Mouse (Mus musculus): ENCODE data around the gene Gm6899. TPM values are rescaled to one million over a fixed set of nuclear protein-coding genes. Genes with fewer than 3 reads are reported as not detected.

Gene Gm6899
- polyA plus RNA-seq, 1 experiment from 2014 or later, result not detected

DNA sequence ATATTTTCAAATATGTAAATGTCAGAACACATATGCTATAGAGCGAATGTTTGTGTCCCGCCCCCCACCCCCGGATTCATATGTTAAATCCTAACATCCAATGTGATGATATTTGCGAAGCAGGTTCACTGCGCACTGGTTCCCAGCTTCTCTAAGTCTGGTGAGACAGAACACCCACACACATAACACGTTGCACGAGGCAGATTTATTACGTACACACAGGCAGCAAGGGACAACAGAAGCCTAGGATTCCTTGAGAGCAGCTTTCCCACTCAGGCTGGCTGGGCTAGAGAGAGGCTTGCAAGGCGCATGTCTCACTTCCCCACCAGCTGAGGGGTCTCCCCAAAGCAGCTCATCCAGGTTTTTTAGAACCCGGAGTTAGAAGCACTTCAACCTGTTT, 15.8 kb downstream of the Gm6899 start:
- Histone ChIP-seq H3K4me2 (ENCODE audit: low read length) (no peak overlapping the region), H3K27ac (replicated peaks in 1 of 2; ENCODE audit: control insufficient read depth in 1 of 2, insufficient read depth in 1 of 2, low read depth in 2 of 2, low read length in 2 of 2) (no peak overlapping the region), H3K9me3 (ENCODE audit: control insufficient read depth, low read length) (no peaks in the 10 kb centered on the region), H3K36me3 (ENCODE audit: control insufficient read depth, insufficient read depth, low read length) (no peaks in the 10 kb centered on the region), H3K4me1 (ENCODE audit: control insufficient read depth in 2 of 2, insufficient read depth in 2 of 2, low read length in 2 of 2) (no peaks in the 10 kb centered on the region), H3K27me3 (ENCODE audit: control insufficient read depth, insufficient read depth, low read length) (no peaks in the 10 kb centered on the region), H3K9ac (ENCODE audit: low read length) (no peak overlapping the region), H3K4me3 (ENCODE audit: control insufficient read depth in 1 of 2, insufficient read depth in 1 of 2, low read depth in 1 of 2, low read length in 2 of 2) (no peak overlapping the region)
- ATAC-seq (ENCODE audit: insufficient number of reproducible peaks, insufficient read depth, low FRiP score, low read depth), result no peak
- WGBS, result 74% methylated on average over 10 of the region's 10 CpGs

DNA sequence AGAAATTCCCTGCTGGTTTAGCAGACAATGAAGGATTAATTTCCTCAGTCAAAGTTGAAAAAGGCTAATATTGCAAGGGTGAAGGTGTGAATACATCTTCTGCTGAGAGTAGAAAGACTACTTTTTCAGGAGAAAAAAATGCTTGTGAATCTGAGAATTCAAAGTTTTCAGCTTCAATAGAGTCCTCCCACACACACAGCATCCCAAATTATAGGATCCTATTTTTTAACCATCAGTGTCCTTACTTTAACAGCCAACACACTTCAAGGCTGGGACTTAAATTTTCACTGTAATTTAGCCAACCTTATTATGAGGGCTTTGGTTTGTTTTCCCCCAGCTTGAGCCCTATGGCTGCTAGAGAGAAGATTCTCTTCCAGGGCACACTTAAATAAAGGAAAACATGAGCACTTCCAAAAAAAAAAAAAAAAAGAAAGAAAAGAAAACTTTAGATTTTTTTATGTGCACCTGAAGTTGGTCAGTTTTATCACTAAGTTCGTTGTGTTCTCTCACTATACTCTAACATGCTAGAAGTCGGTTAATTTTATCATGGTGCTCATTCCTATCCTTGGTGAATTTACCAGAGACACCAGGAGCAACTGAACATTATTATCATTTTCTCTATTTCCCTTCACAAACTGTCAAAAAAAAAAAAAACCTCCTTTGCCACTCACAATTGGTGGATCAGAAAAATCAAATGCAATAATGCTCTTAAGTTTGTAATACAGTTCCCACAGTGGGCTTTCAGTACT, 25.6 kb downstream of the Gm6899 start:
- 69% methylated on average over 2 of the region's 2 CpGs for WGBS

DNA sequence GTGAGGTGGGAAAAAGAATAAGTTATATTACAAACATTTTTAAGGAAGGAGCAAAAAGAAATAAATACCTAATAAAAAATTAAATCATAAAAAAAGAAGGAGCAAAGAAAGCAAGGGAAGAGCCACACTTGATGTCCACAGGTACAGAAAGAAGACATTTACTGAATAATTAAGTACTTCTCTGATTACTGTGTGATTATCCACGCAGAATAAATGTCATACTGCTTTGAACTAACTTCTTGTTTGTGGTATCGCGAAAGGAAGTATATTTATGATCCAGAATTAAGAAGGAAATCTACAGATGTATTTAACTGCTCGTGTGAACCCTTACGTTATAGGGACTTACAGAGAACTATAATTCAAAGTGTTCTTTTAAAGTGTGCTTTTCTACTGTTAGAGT, 29.7 kb downstream of the Gm6899 start:
- WGBS, result 80% methylated on average over 5 of the region's 5 CpGs
- no peak for ATAC-seq (ENCODE audit: insufficient number of reproducible peaks, insufficient read depth, low FRiP score, low read depth)
- H3K4me1 ChIP-seq (ENCODE audit: control insufficient read depth in 2 of 2, insufficient read depth in 2 of 2, low read length in 2 of 2), result no peaks in the 10 kb centered on the region
- H3K4me3 ChIP-seq (ENCODE audit: control insufficient read depth in 1 of 2, insufficient read depth in 1 of 2, low read depth in 1 of 2, low read length in 2 of 2), result no peak overlapping the region
- no peaks in the 10 kb centered on the region for H3K9me3 ChIP-seq (ENCODE audit: control insufficient read depth, low read length)
- no peak overlapping the region for H3K9ac ChIP-seq (ENCODE audit: low read length)
- H3K4me2 ChIP-seq (ENCODE audit: low read length), result no peak overlapping the region
- no peaks in the 10 kb centered on the region for H3K27me3 ChIP-seq (ENCODE audit: control insufficient read depth, insufficient read depth, low read length)
- H3K36me3 ChIP-seq (ENCODE audit: control insufficient read depth, insufficient read depth, low read length), result no peaks in the 10 kb centered on the region
- H3K27ac ChIP-seq (replicated peaks in 1 of 2; ENCODE audit: control insufficient read depth in 1 of 2, insufficient read depth in 1 of 2, low read depth in 2 of 2, low read length in 2 of 2), result no peak overlapping the region

More for the DNA sequence above, 25.6 kb downstream of the Gm6899 start:
- no peaks in the 10 kb centered on the region for H3K36me3 ChIP-seq (ENCODE audit: control insufficient read depth, insufficient read depth, low read length)
- H3K27ac ChIP-seq (replicated peaks in 1 of 2; ENCODE audit: control insufficient read depth in 1 of 2, insufficient read depth in 1 of 2, low read depth in 2 of 2, low read length in 2 of 2), result no peak overlapping the region
- no peaks in the 10 kb centered on the region for H3K4me1 ChIP-seq (ENCODE audit: control insufficient read depth in 2 of 2, insufficient read depth in 2 of 2, low read length in 2 of 2)
- H3K27me3 ChIP-seq (ENCODE audit: control insufficient read depth, insufficient read depth, low read length), result no peaks in the 10 kb centered on the region
- H3K4me2 ChIP-seq (ENCODE audit: low read length), result no peak overlapping the region
- no peak for ATAC-seq (ENCODE audit: insufficient number of reproducible peaks, insufficient read depth, low FRiP score, low read depth)
- H3K9me3 ChIP-seq (ENCODE audit: control insufficient read depth, low read length), result no peaks in the 10 kb centered on the region
- no peak overlapping the region for H3K9ac ChIP-seq (ENCODE audit: low read length)
- H3K4me3 ChIP-seq (ENCODE audit: control insufficient read depth in 1 of 2, insufficient read depth in 1 of 2, low read depth in 1 of 2, low read length in 2 of 2), result no peak overlapping the region

DNA sequence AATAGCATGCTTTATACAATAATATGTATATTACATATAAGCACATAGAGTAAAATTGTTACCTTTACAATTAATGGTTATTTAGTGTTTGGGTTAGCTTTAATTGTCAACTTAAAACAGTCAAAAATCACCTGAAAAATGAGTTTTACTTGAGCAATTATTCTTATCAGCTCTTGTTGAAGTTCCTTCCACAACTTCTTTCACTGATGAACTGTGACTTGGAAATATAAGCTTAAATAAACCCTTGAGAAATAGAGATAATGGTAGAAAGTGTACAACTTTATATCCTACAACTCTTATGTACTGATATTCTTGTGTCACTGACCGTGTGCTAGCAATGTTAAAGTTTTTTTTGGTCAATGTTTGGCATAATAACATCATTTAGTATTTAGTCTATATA, 43.2 kb downstream of the Gm6899 start:
- no peaks in the 10 kb centered on the region for H3K4me1 ChIP-seq (ENCODE audit: control insufficient read depth in 2 of 2, insufficient read depth in 2 of 2, low read length in 2 of 2)
- H3K9me3 ChIP-seq (ENCODE audit: control insufficient read depth, low read length), result no peaks in the 10 kb centered on the region
- WGBS, result 77% methylated on average over 1 of the region's 1 CpGs
- no peak for ATAC-seq (ENCODE audit: insufficient number of reproducible peaks, insufficient read depth, low FRiP score, low read depth)
- H3K4me2 ChIP-seq (ENCODE audit: low read length), result no peak overlapping the region
- no peaks in the 10 kb centered on the region for H3K27me3 ChIP-seq (ENCODE audit: control insufficient read depth, insufficient read depth, low read length)
- H3K27ac ChIP-seq (replicated peaks in 1 of 2; ENCODE audit: control insufficient read depth in 1 of 2, insufficient read depth in 1 of 2, low read depth in 2 of 2, low read length in 2 of 2), result no peak overlapping the region
- H3K9ac ChIP-seq (ENCODE audit: low read length), result no peak overlapping the region
- H3K36me3 ChIP-seq (ENCODE audit: control insufficient read depth, insufficient read depth, low read length), result no peaks in the 10 kb centered on the region
- no peak overlapping the region for H3K4me3 ChIP-seq (ENCODE audit: control insufficient read depth in 1 of 2, insufficient read depth in 1 of 2, low read depth in 1 of 2, low read length in 2 of 2)

DNA sequence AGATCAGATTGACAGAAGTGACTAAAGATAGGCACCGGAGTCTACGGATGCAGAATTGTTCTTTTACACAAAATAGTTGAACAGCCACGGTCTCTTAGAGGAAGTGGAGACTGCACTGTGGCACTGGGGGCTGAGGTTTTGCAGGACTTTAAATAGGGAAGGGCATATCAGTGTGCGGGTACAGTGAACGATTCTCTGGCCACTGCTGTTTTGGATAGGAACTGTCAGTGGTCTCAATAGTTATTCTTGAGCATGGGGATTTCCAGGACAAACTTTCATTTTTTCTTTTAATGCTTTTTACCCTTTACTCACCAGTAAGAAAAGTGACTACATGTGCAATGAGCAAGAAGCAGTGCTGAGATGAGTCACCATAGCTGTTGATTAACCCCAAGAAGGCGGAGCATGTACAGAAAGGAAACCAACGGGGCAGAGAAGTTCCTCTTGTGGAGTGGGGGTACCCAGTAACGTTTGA, 47.3 kb downstream of the Gm6899 start:
- Histone ChIP-seq H3K36me3 (ENCODE audit: control insufficient read depth, insufficient read depth, low read length) (no peaks in the 10 kb centered on the region), H3K27me3 (ENCODE audit: control insufficient read depth, insufficient read depth, low read length) (no peaks in the 10 kb centered on the region), H3K4me1 (ENCODE audit: control insufficient read depth in 2 of 2, insufficient read depth in 2 of 2, low read length in 2 of 2) (no peaks in the 10 kb centered on the region), H3K9me3 (ENCODE audit: control insufficient read depth, low read length) (no peaks in the 10 kb centered on the region), H3K27ac (replicated peaks in 1 of 2; ENCODE audit: control insufficient read depth in 1 of 2, insufficient read depth in 1 of 2, low read depth in 2 of 2, low read length in 2 of 2) (no peak overlapping the region), H3K4me2 (ENCODE audit: low read length) (no peak overlapping the region), H3K4me3 (ENCODE audit: control insufficient read depth in 1 of 2, insufficient read depth in 1 of 2, low read depth in 1 of 2, low read length in 2 of 2) (no peak overlapping the region), H3K9ac (ENCODE audit: low read length) (no peak overlapping the region)
- ATAC-seq (ENCODE audit: insufficient number of reproducible peaks, insufficient read depth, low FRiP score, low read depth), result no peak
- 62% methylated on average over 8 of the region's 8 CpGs for WGBS

DNA sequence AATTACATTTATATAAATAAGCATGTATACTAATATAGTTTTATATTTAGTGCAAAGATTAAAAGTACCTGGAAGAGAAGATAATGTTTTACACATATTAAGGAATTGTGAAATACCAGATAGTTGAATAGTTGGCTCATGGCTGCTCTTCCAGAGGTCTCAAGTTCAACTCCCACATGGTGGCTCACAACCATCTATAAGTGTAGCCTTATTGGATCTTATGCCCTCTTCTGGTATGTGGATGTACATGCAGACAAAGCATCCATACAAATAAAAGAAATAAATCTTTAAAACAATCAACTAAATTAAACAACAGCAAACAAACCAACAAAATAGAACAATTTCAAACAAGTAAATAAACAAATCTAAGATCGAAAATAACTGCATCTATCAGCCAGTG, 49.1 kb downstream of the Gm6899 start:
- no peak for ATAC-seq (ENCODE audit: insufficient number of reproducible peaks, insufficient read depth, low FRiP score, low read depth)
- Histone ChIP-seq H3K27me3 (ENCODE audit: control insufficient read depth, insufficient read depth, low read length) (no peaks in the 10 kb centered on the region), H3K4me1 (ENCODE audit: control insufficient read depth in 2 of 2, insufficient read depth in 2 of 2, low read length in 2 of 2) (no peaks in the 10 kb centered on the region), H3K27ac (replicated peaks in 1 of 2; ENCODE audit: control insufficient read depth in 1 of 2, insufficient read depth in 1 of 2, low read depth in 2 of 2, low read length in 2 of 2) (no peak overlapping the region), H3K4me2 (ENCODE audit: low read length) (no peak overlapping the region), H3K4me3 (ENCODE audit: control insufficient read depth in 1 of 2, insufficient read depth in 1 of 2, low read depth in 1 of 2, low read length in 2 of 2) (no peak overlapping the region), H3K9me3 (ENCODE audit: control insufficient read depth, low read length) (no peaks in the 10 kb centered on the region), H3K36me3 (ENCODE audit: control insufficient read depth, insufficient read depth, low read length) (no peaks in the 10 kb centered on the region), H3K9ac (ENCODE audit: low read length) (no peak overlapping the region)
- 84% methylated on average over 1 of the region's 1 CpGs for WGBS

Other genes starting within 250 kb of the Gm6899 start
- 21.7 and 23.8 TPM in 2 replicates for gene Fancl, start 207.1 kb upstream of the Gm6899 start, polyA plus RNA-seq (2014; fragmentation: Nextera tagmentation; extraction: Ambion mirVana)
- gene Vrk2, start 758 bp downstream of the Gm6899 start, polyA plus RNA-seq (2014; fragmentation: Nextera tagmentation; extraction: Ambion mirVana), result 16.4 and 16.8 TPM in 2 replicates

Measured in heart, embryonic 14.5 days (tissue).